Mouse (Mus musculus) left cerebral cortex, adult 8-10 months (tissue): ENCODE data around the gene Ppp2r3a. TPM values are rescaled to one million over a fixed set of nuclear protein-coding genes. Genes with fewer than 3 reads are reported as not detected.

Experiments used
- DNase-seq, 2 experiments: peaks; one replicate each; pipeline ENCODE4 v3.0.0; 2022; ENCODE audit warnings: low spot score in 2 of 2
- total RNA-seq, 4 experiments: library from RNA; stranded (reverse); gene quantifications; 2 replicates each; pipeline ENCODE4 v1.2.4; 2022

Ppp2r3a gene
- total RNA-seq, 4 experiments from 2014 or later = 26.1 to 31.9 (median 27.8) TPM

- no peak for DNase-seq
Measured at GRCm38 (mm10) chr9:101252541-101252940, 946 bp upstream of the Ppp2r3a start.

DNA sequence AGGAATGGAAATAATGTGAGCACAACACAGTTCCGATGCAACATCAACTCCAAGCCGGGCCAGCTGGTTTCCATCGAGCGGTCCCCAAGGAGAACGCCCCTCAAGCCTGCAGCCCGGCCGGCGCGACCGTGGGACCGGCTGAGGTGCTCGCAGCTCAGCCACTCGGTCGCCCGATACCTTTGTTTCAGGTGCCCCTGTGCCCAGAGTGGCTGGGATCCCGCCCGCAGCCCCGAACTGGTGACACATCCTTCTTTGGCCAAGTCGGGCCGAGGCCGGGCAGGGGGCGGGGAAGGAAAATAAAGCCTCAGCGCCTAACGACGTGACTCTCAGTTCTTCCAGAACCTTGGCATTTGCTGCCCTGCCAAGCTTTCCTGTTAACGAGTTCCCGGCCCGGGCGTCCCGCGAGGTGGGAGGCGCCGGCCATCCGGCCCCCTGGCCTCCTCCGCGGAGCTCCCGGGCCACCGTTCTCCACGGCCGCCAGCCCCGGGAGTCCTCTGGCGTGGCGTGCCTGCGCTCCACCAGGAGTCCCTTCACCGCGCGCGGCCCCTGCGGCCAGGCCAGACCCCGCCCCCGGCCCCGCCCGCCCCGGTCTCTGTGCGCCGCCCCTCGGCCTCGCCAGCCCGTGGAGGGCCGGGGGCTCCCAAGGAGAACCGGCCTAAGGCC is 483 bp downstream of the Ppp2r3a start:
- DNase-seq = peak in 1 of 2 experiments; percentile 38

GRCm38 (mm10) chr9:101250486-101250885 is 1.1 kb downstream of the Ppp2r3a start:
- no peak for DNase-seq

DNA sequence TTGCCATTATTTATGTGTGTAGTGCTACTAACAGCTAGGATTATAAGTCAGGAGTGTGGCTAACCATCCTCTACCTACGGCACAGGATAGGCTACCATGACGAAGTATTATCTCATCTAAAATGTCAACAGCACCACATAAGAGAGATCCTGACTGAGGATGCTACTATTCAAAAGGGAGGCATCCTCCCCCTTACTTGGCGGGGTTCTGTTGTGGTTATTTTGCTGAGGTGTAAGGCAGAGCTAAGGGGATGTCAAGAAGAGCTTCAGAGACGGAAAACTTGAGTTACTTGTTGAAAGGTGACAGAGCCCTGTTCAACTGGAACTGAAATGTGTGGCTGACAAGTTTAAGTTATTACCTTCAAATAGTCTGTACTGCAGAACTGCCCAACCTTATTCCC is 2.0 kb downstream of the Ppp2r3a start:
- DNase-seq = no peak

DNA sequence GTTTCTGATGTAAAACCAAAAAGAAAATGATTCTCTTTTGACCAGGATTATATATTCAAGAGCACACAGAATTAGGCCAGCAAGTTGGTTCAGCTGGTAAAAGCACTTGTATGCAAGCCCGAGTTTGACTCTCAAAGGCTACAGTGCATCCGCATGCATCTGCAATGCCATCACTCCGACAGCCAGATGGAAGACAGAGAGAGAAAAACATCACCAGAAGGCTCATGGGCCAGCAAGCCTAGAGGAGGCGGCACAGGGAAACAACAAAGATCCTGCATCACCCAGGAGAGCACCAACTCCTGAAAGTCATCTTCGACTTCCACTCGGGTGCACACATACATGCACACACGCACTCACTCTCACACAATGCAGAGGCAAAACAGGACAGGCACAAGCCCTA is 4.1 kb downstream of the Ppp2r3a start:
- peak in 1 of 2 experiments; percentile 31 for DNase-seq

GRCm38 (mm10) chr9:101245493-101245892 is 6.1 kb downstream of the Ppp2r3a start:
- no peak for DNase-seq

- DNase-seq = no peak
Measured at GRCm38 (mm10) chr9:101243711-101244110, 7.9 kb downstream of the Ppp2r3a start.

GRCm38 (mm10) chr9:101240161-101240560 is 11.4 kb downstream of the Ppp2r3a start:
- DNase-seq = no peak

DNA sequence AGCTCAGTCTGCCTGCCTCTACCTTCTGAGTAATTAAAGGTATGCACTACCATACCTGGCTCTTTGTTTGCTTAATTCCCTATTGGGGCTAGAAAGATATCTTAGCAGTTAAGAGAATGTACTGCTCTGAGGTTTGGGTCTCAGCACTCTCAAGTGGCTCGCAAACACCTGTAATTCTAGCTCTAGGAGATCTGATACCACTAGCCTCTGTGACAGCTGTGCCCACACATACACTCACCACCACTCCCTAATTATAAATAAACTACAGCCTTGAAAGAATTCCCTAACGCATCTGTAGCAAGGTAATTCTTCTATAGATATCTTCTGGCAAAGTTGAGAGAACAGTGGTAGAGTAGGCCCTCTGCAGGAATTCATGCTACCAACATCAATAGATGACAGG is 15.8 kb downstream of the Ppp2r3a start:
- DNase-seq = no peak

DNA sequence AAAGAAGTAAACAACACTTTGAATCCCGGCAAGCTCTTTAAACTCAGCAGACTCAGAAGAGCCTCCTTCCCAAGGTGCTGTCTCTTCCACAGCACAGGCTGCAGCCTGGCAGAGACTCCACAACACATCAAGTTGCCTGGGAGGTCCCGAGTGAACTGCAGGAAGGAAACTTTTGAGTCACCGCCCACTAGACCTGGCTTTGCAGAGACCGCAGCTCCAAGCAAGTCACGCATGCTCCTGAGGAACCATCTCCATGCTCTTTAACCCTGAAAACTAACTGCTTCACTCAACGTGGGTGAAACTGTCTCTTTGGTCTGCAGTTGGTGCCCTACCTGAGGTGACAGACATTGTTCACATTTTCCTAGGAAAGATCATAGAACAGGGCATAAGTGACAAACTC is 19.6 kb downstream of the Ppp2r3a start:
- no peak for DNase-seq

- DNase-seq = no peak
Measured at GRCm38 (mm10) chr9:101230028-101230427, 21.6 kb downstream of the Ppp2r3a start.

DNA sequence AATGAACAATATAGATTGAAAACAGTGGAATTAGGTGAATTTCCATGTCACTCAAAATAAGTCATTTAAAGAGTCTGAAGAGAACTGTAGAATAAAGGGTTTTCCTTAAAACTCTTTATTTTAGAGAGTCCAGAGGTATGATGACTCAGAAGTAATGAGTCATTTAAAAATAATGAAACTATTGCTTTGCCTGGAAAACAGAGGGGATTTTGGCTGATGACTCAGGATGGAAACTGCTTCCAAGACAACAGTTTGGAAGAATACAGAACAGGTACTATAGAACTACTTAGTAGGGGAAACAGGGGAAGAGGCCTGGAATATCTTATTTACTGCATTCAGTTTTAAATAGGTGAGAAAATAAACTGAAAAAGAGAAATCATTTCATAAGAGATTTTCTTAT is 22.7 kb downstream of the Ppp2r3a start:
- no peak for DNase-seq

DNA sequence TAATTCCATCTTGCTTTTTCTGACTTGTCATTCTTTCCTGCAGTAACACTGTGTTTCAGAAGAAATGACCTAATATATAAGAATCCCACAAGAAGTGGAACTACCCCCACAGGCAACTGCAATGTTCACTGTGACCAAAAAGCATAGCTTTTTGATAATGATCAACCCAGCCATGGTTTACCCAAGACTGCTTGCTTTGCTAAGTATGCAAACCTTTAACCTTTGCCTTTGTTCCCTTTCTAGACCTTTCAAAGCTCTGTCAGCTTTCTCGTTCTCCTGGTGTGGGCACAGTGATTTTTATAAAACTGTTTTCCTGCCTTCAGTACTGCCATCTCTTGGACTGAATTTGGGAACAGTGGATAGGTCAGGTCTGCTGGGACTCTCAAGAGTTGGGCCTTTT is 43.6 kb downstream of the Ppp2r3a start:
- no peak for DNase-seq

- no peak for DNase-seq
Measured at GRCm38 (mm10) chr9:101206516-101206915, 45.1 kb downstream of the Ppp2r3a start.

GRCm38 (mm10) chr9:101205216-101205615 is 46.4 kb downstream of the Ppp2r3a start:
- no peak for DNase-seq

- no peak for DNase-seq
Measured at GRCm38 (mm10) chr9:101204059-101204458, 47.5 kb downstream of the Ppp2r3a start.

DNA sequence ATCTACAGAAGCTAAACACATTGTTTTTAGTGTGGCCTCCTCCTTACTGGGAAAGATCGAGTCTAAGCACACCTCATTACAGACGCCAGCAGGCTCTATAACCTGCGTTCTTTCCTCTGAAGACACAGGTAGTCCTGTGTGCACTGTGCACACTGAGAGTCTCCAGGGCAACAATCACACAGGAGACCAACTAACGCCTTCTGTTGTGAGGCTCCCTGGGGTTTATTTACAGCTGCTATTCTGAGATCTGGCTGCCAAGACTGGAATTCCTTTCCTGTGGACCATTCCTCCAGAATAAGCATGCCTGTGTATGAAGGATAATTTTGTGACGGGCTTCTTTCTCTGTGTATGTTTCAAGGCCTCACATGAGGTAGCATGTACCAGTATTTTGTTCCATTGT is 51.0 kb downstream of the Ppp2r3a start:
- no peak for DNase-seq

DNA sequence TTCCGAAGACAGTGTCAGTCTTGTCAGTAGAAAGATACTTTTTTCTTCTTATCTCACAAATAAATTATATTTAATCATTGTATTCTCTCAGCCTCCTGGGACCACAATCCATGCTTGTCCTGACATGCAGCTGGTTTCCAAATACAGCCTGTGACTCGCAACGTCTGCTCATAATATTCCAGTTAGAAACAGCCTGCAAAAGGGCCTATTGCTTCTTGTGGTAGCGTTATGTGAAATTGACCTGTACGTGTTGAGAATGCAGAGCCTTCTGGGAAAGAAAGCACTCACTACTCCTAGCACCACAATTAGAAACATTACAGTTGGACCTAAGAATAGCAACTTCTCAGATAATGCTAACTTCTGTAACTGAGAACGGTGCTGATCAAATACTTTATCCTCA is 52.8 kb downstream of the Ppp2r3a start:
- DNase-seq = no peak

GRCm38 (mm10) chr9:101198261-101198660 is 53.3 kb downstream of the Ppp2r3a start:
- DNase-seq = no peak

DNA sequence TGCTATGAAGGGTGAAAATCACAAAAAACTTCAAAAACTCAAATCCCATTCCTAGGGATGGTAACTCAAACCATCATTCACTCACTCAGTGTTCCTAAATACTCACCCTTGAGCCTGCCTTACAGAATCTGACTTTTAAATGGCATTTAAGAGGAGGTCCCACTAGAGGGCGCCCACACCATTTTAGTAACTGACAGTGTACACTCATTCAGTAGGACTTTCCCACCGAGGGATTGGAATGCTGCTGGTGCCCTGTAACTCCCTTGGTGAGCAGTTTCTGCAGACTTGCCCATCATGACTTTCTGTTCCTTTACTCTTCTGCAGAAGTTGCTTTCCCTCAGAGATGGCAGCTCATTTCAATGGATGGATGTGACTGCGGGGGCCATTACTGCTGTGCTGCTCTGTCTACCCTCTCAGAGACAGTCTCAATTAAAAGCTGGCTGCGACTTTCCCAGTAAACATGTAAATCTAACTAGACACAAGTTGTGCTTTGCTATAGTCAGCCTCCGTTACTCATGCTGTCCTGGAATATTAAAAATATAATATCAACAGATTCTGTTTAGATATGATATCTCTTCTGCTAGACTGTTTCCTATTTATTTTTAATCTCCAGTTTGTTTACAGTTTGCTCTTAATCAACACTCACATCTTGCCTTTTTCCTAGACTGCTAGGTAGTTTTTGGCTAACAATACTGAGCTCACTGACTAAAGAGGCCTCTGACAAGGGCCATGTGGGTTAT is 69.5 kb downstream of the Ppp2r3a start:
- DNase-seq = peak; percentile 64 to 70

DNA sequence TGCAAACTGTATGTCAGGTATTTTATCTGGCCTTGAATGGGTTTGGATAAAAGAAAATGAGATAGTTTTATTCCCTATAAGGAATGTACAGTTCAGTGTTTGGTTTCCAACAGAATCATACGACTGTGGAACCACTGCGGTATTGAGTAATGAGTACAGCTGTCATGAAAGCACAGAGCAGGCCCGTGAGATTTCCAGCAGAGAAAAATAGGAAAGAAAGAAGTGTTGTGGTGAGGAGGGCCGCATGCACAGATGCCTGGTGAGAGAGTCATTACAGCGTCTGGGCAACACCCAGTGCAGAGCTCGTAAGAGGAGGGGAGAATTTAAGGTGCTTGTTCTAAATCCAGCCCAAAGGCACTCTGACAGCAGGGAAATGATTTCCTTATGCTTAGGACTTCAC is 70.3 kb downstream of the Ppp2r3a start:
- no peak for DNase-seq

GRCm38 (mm10) chr9:101180234-101180633 is 71.4 kb downstream of the Ppp2r3a start:
- peak in 1 of 2 experiments; percentile 66 for DNase-seq

GRCm38 (mm10) chr9:101160627-101161026 is 91.0 kb downstream of the Ppp2r3a start:
- no peak for DNase-seq
